Mouse (Mus musculus): ENCODE results near the gene Ccdc187. TPM values are rescaled to one million over a fixed set of nuclear protein-coding genes. Genes with fewer than 3 reads are reported as not detected.

Gene Ccdc187
- total RNA-seq, 2 experiments from 2014 or later = not detected

- ATAC-seq (replicated peaks; ENCODE audit: low FRiP score, low TSS enrichment, poor library complexity, severe bottlenecking) = no peak
Measured at GRCm38 (mm10) chr2:26317371-26317770, 23.0 kb upstream of the Ccdc187 start.

- no peak for ATAC-seq (replicated peaks; ENCODE audit: low FRiP score, low TSS enrichment, poor library complexity, severe bottlenecking)
Measured at GRCm38 (mm10) chr2:26316576-26317246, 22.4 kb upstream of the Ccdc187 start.

- ATAC-seq (replicated peaks; ENCODE audit: low FRiP score, low TSS enrichment, poor library complexity, severe bottlenecking) = peak; percentile 32
Measured at GRCm38 (mm10) chr2:26315925-26316311, 21.6 kb upstream of the Ccdc187 start.

- ATAC-seq (replicated peaks; ENCODE audit: low FRiP score, low TSS enrichment, poor library complexity, severe bottlenecking) = peak; percentile 1; the same call in 1 of the 2 replicates
Measured at GRCm38 (mm10) chr2:26315072-26315924, 20.9 kb upstream of the Ccdc187 start, which contains the start of gene Gpsm1. Gene Gpsm1 (plus strand): TSS chr2:26315515.

- ATAC-seq (replicated peaks; ENCODE audit: low FRiP score, low TSS enrichment, poor library complexity, severe bottlenecking) = no peak
Measured at GRCm38 (mm10) chr2:26314281-26315071, 20.1 kb upstream of the Ccdc187 start.

GRCm38 (mm10) chr2:26313394-26313793, 19.0 kb upstream of the Ccdc187 start:
- no peak for ATAC-seq (replicated peaks; ENCODE audit: low FRiP score, low TSS enrichment, poor library complexity, severe bottlenecking)

GRCm38 (mm10) chr2:26312812-26313211, 18.5 kb upstream of the Ccdc187 start:
- no peak for ATAC-seq (replicated peaks; ENCODE audit: low FRiP score, low TSS enrichment, poor library complexity, severe bottlenecking)

- no peak for ATAC-seq (replicated peaks; ENCODE audit: low FRiP score, low TSS enrichment, poor library complexity, severe bottlenecking)
Measured at GRCm38 (mm10) chr2:26311936-26312335, 17.6 kb upstream of the Ccdc187 start.

- ATAC-seq (replicated peaks; ENCODE audit: low FRiP score, low TSS enrichment, poor library complexity, severe bottlenecking) = no peak
Measured at GRCm38 (mm10) chr2:26309739-26310138, 15.4 kb upstream of the Ccdc187 start.

- no peak for ATAC-seq (replicated peaks; ENCODE audit: low FRiP score, low TSS enrichment, poor library complexity, severe bottlenecking)
Measured at GRCm38 (mm10) chr2:26306702-26307101, 12.3 kb upstream of the Ccdc187 start.

- no peak for ATAC-seq (replicated peaks; ENCODE audit: low FRiP score, low TSS enrichment, poor library complexity, severe bottlenecking)
Measured at GRCm38 (mm10) chr2:26305555-26305954, 11.2 kb upstream of the Ccdc187 start.

GRCm38 (mm10) chr2:26304711-26305110, 10.4 kb upstream of the Ccdc187 start:
- no peak for ATAC-seq (replicated peaks; ENCODE audit: low FRiP score, low TSS enrichment, poor library complexity, severe bottlenecking)

GRCm38 (mm10) chr2:26302005-26302503, 7.7 kb upstream of the Ccdc187 start:
- ATAC-seq (replicated peaks; ENCODE audit: low FRiP score, low TSS enrichment, poor library complexity, severe bottlenecking) = no peak

GRCm38 (mm10) chr2:26300808-26301174, 6.4 kb upstream of the Ccdc187 start:
- ATAC-seq (replicated peaks; ENCODE audit: low FRiP score, low TSS enrichment, poor library complexity, severe bottlenecking) = peak; percentile 50

GRCm38 (mm10) chr2:26300161-26300807, 5.9 kb upstream of the Ccdc187 start:
- ATAC-seq (replicated peaks; ENCODE audit: low FRiP score, low TSS enrichment, poor library complexity, severe bottlenecking) = 0 out of 2 replicates have a peak, but pooled peaks have one; percentile 9

- no peak for ATAC-seq (replicated peaks; ENCODE audit: low FRiP score, low TSS enrichment, poor library complexity, severe bottlenecking)
Measured at GRCm38 (mm10) chr2:26299336-26299735, 5.0 kb upstream of the Ccdc187 start.

- no peak for ATAC-seq (replicated peaks; ENCODE audit: low FRiP score, low TSS enrichment, poor library complexity, severe bottlenecking)
Measured at GRCm38 (mm10) chr2:26298856-26299230, 4.5 kb upstream of the Ccdc187 start.

- ATAC-seq (replicated peaks; ENCODE audit: low FRiP score, low TSS enrichment, poor library complexity, severe bottlenecking) = peak; percentile 94
Measured at GRCm38 (mm10) chr2:26298208-26298855, 4.0 kb upstream of the Ccdc187 start.

Data from megakaryocyte-erythroid progenitor cell, adult 5-6 weeks (primary cell).